Mouse (Mus musculus) embryonic facial prominence, embryonic 11.5 days (tissue): ENCODE results near the gene Taar4. TPM values are rescaled to one million over a fixed set of nuclear protein-coding genes. Genes with fewer than 3 reads are reported as not detected.

ENCODE experiments used
- ATAC-seq: fragments of 200-750 bp; cut with Nextera tagmentation; replicated peaks from 2 replicates; pipeline ENCODE4 v1.8.0; 2017; ENCODE audit warnings: low read depth; ENCODE audit not compliant: insufficient number of reproducible peaks, low FRiP score, low TSS enrichment
- DNase-seq: peaks from one replicate; pipeline ENCODE4 v3.0.0-alpha.2; 2015; ENCODE audit warnings: low spot score
- H3K27ac ChIP-seq: fragments of 300-500 bp; sonication (generic); replicated peaks from 2 replicates; pipeline ENCODE4 v1.5.1; 2014; ENCODE audit warnings: mild to moderate bottlenecking, low read depth, low read length, control low read depth
- H3K27me3 ChIP-seq: fragments of 300-500 bp; sonication (generic); 2 replicates; pipeline ENCODE4 v1.6.1; 2014; ENCODE audit warnings: mild to moderate bottlenecking, low read length, moderate library complexity, mixed read lengths; ENCODE audit not compliant: control insufficient read depth, insufficient read depth
- H3K36me3 ChIP-seq: fragments of 300-500 bp; sonication (generic); replicated peaks from 2 replicates; pipeline ENCODE4 v1.6.1; 2014; ENCODE audit warnings: low read depth, mild to moderate bottlenecking, low read length, moderate library complexity, mixed read lengths; ENCODE audit not compliant: control insufficient read depth, insufficient read depth
- H3K4me1 ChIP-seq: fragments of 300-500 bp; sonication (generic); 2 replicates; pipeline ENCODE4 v1.6.1; 2014; ENCODE audit warnings: low read length, mixed read lengths; ENCODE audit not compliant: control insufficient read depth, insufficient read depth
- H3K4me2 ChIP-seq: fragments of 300-500 bp; sonication (generic); 2 replicates; pipeline ENCODE4 v1.6.1; 2014; ENCODE audit warnings: low read depth, mild to moderate bottlenecking, control low read depth, low read length, moderate library complexity
- H3K4me3 ChIP-seq: fragments of 300-500 bp; sonication (generic); 2 replicates; pipeline ENCODE4 v1.5.1; 2014; ENCODE audit warnings: low read depth, low read length, control low read depth
- H3K9ac ChIP-seq: fragments of 300-500 bp; sonication (generic); replicated peaks from 2 replicates; pipeline ENCODE4 v1.6.1; 2014; ENCODE audit warnings: mild to moderate bottlenecking, control low read depth, low read length
- H3K9me3 ChIP-seq: fragments of 300-500 bp; sonication (generic); replicated peaks from 2 replicates; pipeline ENCODE4 v1.6.1; 2016; ENCODE audit warnings: mild to moderate bottlenecking, low read length, inconsistent platforms, mixed read lengths; ENCODE audit not compliant: control insufficient read depth
- WGBS: fragments of 180-500 bp; shearing (Covaris S2); extraction: QIAGEN DNeasy Blood & Tissue Kit; methylation state at CpG from one replicate; pipeline ENCODE4 v1.1.7; 2014; 5-methylcytosine and 5-hydroxymethylcytosine counted together
- polyA plus RNA-seq: library from polyadenylated mRNA; unstranded; fragments of >200 nt; fragmentation: Nextera tagmentation; extraction: Ambion mirVana; gene quantifications from 2 replicates; pipeline ENCODE4 v1.2.1, GENCODE M21; 2014

The Taar4 gene
- polyA plus RNA-seq, 1 experiment from 2014 or later: not detected

DNA sequence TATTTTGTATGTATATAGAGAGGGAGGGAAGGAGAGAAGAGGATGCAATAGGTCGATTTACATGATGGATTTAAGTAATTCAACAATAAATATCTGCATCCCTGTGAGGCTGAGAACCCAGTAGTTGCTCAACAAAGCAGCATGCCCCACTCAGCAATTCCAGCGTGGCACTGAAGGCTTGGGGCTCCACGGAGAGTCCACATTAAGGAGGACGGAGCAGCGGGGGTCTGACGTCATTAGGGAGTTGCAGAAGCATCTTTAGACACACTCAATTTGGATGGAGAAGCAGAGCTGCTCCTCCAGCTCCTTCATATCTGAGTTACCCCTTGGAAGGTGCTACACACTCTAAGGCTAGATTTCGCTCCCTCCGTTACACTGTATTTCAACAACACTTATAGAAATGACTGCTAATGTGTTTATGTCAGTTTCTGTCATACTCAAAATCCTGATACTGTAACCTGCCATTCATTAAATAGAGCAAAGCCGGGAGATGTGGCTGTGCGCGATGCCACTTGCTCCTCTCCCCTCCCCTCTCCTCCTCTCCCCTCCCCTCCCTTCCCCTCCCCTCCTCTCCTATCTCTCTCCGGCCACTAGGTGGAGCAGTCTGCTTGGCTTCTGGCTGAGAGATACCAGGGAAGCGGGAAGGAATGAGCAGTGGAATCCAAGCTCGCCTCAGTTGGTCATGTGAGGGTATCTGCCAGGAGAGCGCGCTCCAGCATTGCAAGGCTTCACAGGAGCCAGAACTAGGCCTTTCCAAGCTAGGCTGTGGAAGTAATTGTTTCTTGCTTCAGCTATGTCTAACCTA lies 18.8 kb downstream of the Taar4 start:
- ATAC-seq: no peak
- Histone ChIP-seq H3K4me1 (no peaks in the 10 kb centered on the region), H3K4me3 (no peak overlapping the region), H3K9ac (no peak overlapping the region), H3K9me3 (no peaks in the 10 kb centered on the region), H3K4me2 (no peak overlapping the region), H3K36me3 (no peaks in the 10 kb centered on the region), H3K27me3 (no peaks in the 10 kb centered on the region), H3K27ac (no peak overlapping the region)
- peak; percentile 85 for DNase-seq
- 39% methylated on average over 16 of the region's 16 CpGs for WGBS

DNA sequence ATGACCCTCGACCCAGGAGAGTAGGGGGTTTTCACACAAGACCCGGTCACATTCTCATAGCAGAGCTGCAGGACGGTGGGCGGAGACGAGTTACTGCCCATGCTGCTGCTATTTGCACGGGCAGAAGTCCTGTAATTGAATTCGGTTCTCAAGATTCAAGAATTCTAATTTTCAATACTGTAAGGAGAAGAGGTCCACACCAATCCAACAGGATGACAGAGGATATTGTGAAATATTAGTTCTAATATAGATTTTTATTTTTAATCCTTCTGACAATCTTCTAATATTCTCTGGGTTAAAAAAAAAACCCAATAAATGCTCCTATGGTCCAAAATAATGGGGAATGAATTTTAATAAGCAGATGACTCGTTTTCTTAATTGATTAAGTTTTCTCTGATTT lies 25.3 kb downstream of the Taar4 start, which contains the start of gene Taar6:
Taar6 (minus strand) TSS at position 101 of the 400 bp plus-strand sequence.
- DNase-seq: no peak
- H3K27ac ChIP-seq: no peak within 1 kb of the TSS
- no peak for ATAC-seq
- H3K27me3 ChIP-seq: no peaks in the 10 kb centered on the region
- no peaks in the 10 kb centered on the region for H3K9me3 ChIP-seq
- no peak within 1 kb of the TSS for H3K9ac ChIP-seq
- WGBS: 76% methylated on average over 8 of the region's 8 CpGs
- no peaks in the 10 kb centered on the region for H3K36me3 ChIP-seq
- H3K4me1 ChIP-seq: no peaks in the 10 kb centered on the region
- no peak within 1 kb of the TSS for H3K4me3 ChIP-seq
- no peak within 1 kb of the TSS for H3K4me2 ChIP-seq

DNA sequence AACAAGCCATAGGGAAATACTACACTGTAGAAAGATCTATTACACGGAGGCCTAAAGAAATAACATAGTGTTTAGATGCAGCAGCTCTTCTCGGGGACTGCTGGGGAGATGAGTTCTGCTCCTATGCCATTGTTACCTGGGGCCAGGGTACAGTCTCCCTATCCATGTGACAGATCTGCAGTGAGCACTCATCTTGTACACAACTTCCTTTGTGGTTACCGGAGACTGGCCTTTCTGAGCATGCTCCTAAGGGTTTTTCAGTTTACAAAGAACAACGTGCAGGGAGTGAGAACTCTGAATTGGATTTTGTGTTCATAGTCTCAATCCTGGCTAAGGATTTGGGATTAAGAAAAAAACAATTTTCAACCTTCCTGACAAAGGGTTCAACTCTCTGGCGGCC lies 26.1 kb downstream of the Taar4 start:
- Histone ChIP-seq H3K9me3 (no peaks in the 10 kb centered on the region), H3K4me1 (no peaks in the 10 kb centered on the region), H3K4me3 (no peak overlapping the region), H3K9ac (no peak overlapping the region), H3K4me2 (no peak overlapping the region), H3K36me3 (no peaks in the 10 kb centered on the region), H3K27me3 (no peaks in the 10 kb centered on the region), H3K27ac (no peak overlapping the region)
- ATAC-seq (no peak), DNase-seq (no peak)
- 84% methylated on average over 5 of the region's 5 CpGs for WGBS

DNA sequence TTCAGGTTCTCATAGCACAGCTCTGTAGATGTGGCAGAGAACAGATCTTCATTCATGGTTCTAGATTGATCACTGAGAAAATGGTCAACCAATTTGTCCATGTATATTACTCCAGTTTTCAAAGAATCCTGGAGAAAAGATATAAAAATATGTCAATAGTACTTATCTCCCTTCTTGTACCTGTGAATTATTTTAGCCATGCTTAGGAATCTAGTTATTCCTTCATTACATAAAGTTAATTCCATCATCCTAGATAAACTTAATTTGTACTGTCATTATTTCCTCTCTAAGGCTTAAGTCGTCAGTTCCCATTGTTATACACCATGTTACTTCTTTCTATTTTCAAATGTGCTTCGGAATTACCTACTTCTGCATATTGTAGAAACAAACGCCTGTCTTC lies 33.1 kb downstream of the Taar4 start, which contains the start of gene Taar7a:
Taar7a (minus strand) TSS at position 101 of the 400 bp plus-strand sequence.
- Histone ChIP-seq H3K36me3 (no peaks in the 10 kb centered on the region), H3K27ac (no peak within 1 kb of the TSS), H3K4me1 (no peaks in the 10 kb centered on the region), H3K4me3 (no peak within 1 kb of the TSS), H3K9me3 (no peaks in the 10 kb centered on the region), H3K4me2 (no peak within 1 kb of the TSS), H3K9ac (no peak within 1 kb of the TSS), H3K27me3 (no peaks in the 10 kb centered on the region)
- ATAC-seq: no peak
- 91% methylated on average over 3 of the region's 3 CpGs for WGBS
- DNase-seq: no peak

DNA sequence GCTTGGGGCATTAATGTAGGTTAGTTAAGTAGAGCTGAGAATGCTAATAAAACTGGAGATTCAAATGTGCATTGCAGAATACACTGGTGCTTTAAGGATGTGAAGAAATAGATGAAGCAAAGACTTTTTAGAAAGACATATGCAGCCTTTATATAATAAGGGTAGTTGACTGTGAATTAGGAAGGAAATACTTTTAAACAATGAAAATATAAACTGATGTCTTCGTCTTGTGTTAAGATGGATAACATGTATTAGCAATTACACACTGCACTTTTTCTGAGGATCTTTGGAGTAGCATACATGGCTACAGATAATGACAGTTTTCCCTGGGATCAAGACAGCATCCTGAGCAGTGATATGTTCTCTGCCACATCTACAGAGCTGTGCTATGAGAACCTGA lies 39.3 kb downstream of the Taar4 start, which contains the start of gene Taar7b:
Taar7b (plus strand) TSS at position 301 of the 400 bp plus-strand sequence.
- Histone ChIP-seq H3K36me3 (no peaks in the 10 kb centered on the region), H3K4me1 (no peaks in the 10 kb centered on the region)

DNA sequence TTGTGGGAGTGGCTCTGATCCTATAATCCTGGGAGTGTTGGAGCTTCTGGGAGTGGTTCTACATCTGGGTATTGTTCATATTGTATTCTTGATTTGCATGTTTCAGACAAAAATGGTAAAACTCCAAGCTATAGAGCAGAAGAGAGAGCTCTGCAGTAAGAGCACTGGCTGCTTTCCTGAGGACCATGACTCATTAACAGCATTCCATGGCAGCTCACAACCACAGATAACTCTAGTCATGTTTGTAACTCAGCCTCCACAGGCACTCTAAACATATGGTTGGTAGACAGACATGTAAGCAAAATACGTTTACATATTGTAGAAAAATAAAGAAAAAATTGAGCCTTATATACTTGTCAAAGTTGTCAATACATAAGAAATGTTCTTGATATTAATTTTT lies 46.1 kb downstream of the Taar4 start:
- H3K9ac ChIP-seq: no peak overlapping the region
- ATAC-seq (no peak), DNase-seq (no peak)
- no peaks in the 10 kb centered on the region for H3K9me3 ChIP-seq
- no peaks in the 10 kb centered on the region for H3K36me3 ChIP-seq
- no peak overlapping the region for H3K4me2 ChIP-seq
- H3K4me3 ChIP-seq: no peak overlapping the region
- H3K27ac ChIP-seq: no peak overlapping the region
- H3K4me1 ChIP-seq: no peaks in the 10 kb centered on the region
- WGBS: 88% methylated on average over 1 of the region's 1 CpGs
- H3K27me3 ChIP-seq: no peaks in the 10 kb centered on the region

More for the DNA sequence above, 39.3 kb downstream of the Taar4 start, which contains the start of gene Taar7b:
- Histone ChIP-seq H3K27me3 (no peaks in the 10 kb centered on the region), H3K9ac (no peak within 1 kb of the TSS), H3K4me3 (no peak within 1 kb of the TSS), H3K4me2 (no peak within 1 kb of the TSS), H3K27ac (no peak within 1 kb of the TSS), H3K9me3 (no peaks in the 10 kb centered on the region)
- DNase-seq: no peak
- no peak for ATAC-seq
- 74% methylated on average over 1 of the region's 1 CpGs for WGBS

DNA sequence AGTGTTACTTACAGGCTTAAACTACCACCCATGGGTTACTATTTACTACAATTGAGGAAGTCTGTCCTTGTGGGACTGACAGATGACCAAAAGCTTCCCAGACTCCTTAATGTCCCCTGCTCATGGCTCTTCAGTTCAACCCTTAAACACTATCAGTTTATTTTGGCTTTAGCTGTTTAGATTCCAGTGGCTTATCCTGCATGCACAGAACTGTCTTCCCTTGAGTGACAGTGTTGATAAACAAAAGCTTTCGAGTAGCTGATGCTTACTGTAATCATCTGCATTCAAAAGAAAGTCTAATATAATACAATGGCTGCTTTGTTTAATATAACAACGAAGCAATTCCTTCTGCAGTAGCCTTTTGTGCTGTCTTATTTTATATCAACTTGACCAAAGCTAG lies 46.7 kb downstream of the Taar4 start:
- WGBS: 59% methylated on average over 2 of the region's 2 CpGs

DNA sequence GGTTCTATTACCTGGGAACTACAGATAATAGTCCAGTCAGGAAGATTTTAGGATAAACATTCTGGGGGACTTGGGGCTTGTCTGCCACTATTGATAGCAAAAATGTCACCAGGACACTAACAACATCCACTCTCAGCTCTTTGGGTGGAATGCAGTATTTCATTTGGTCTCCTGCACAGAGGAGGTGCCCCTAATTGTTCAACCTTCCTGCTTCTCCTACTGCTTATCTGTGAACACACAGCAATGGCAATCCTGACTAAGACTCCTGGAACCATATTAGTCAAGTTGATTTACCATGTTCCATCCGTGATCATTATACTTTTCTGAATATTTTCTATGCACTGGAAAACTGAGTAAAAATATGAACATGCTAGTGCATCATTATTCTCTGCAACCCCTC lies 47.8 kb downstream of the Taar4 start:
- H3K27ac ChIP-seq: no peak overlapping the region
- H3K9ac ChIP-seq: no peak overlapping the region
- H3K36me3 ChIP-seq: no peaks in the 10 kb centered on the region
- H3K9me3 ChIP-seq: no peaks in the 10 kb centered on the region
- ATAC-seq (no peak), DNase-seq (no peak)
- no peaks in the 10 kb centered on the region for H3K27me3 ChIP-seq
- 85% methylated on average over 1 of the region's 1 CpGs for WGBS
- H3K4me1 ChIP-seq: no peaks in the 10 kb centered on the region
- H3K4me3 ChIP-seq: no peak overlapping the region
- H3K4me2 ChIP-seq: no peak overlapping the region

More for the DNA sequence above, 46.7 kb downstream of the Taar4 start:
- H3K4me3 ChIP-seq: no peak overlapping the region
- no peaks in the 10 kb centered on the region for H3K4me1 ChIP-seq
- H3K4me2 ChIP-seq: no peak overlapping the region
- H3K9ac ChIP-seq: no peak overlapping the region
- H3K9me3 ChIP-seq: no peaks in the 10 kb centered on the region
- no peaks in the 10 kb centered on the region for H3K36me3 ChIP-seq
- no peak overlapping the region for H3K27ac ChIP-seq
- no peaks in the 10 kb centered on the region for H3K27me3 ChIP-seq
- no peak for DNase-seq
- ATAC-seq: no peak
